Mouse (Mus musculus): ENCODE results near the gene Arhgef3. TPM values are rescaled to one million over a fixed set of nuclear protein-coding genes. Genes with fewer than 3 reads are reported as not detected.

Gene Arhgef3
- total RNA-seq, 2 experiments from 2014 or later, result 36.5 to 37.3 TPM

GRCm38 (mm10) chr14:27411492-27411891, 296.8 kb downstream of the Arhgef3 start:
- DNase-seq, result no peak

GRCm38 (mm10) chr14:27412699-27413098, 298.0 kb downstream of the Arhgef3 start:
- no peak for DNase-seq

DNA sequence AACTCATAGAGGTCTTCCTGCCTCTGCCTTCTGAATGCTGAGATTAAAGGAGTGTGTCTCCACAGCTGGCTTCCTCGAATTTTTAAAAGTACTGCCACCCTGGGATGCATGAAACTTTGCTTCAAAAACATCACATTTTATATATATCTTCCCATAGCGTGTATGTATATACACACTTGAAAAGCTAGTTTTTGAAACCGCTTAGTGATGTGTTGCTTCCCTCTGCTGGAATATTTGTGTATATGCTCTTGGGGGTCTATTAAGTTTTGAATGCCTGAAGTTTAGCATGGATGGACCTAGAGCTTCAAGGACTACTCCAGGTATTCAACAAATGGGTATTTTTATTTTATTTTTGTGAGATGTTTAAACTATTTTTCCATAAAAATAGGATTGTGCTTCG, 299.3 kb downstream of the Arhgef3 start:
- DNase-seq, result no peak

- no peak for DNase-seq
Measured at GRCm38 (mm10) chr14:27420816-27421215, 306.1 kb downstream of the Arhgef3 start.

DNA sequence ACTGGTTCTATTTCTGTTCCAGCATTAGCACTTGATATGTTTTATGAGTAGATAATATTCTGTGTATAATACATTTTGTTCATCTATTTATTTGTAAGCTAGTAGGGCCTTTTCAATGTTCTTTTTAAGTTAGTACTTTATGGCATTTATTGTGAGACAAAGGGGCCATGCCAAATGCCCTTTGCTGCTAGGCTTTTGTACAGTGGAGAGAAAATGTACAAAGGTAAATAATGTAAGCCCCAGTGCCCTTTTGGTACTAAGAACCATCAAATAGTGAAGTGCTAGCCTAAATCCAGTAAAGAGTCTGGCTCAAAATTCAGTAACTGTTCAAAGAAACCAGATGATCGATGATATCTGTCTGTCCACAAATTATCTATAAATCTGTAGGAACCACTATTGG, 307.6 kb downstream of the Arhgef3 start:
- DNase-seq, result no peak

DNA sequence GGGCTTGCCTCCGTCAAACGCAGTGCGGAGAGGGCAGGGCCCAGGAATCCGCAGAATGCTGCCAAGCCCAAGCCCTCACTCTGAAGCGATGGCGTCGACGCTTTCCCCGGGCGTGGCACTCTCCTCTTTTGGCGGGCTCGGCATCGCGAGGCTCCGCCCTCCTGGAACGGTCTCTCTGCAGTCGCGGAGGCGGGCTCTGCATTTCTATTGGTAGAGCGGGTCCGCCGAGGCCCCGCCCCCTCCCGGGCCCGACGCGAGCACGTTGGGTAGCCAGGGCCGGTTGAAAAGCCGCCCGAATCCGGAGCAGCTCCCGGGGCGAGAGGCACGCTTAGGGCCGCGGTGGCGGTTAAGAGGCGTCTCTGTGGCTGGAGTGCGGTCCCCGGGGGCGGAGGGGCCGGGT, 313.9 kb downstream of the Arhgef3 start, which contains the start of gene Fam208a:
Fam208a (plus strand) TSS at position 262 of the 400 bp plus-strand sequence.
- DNase-seq, result peak; percentile 94

DNA sequence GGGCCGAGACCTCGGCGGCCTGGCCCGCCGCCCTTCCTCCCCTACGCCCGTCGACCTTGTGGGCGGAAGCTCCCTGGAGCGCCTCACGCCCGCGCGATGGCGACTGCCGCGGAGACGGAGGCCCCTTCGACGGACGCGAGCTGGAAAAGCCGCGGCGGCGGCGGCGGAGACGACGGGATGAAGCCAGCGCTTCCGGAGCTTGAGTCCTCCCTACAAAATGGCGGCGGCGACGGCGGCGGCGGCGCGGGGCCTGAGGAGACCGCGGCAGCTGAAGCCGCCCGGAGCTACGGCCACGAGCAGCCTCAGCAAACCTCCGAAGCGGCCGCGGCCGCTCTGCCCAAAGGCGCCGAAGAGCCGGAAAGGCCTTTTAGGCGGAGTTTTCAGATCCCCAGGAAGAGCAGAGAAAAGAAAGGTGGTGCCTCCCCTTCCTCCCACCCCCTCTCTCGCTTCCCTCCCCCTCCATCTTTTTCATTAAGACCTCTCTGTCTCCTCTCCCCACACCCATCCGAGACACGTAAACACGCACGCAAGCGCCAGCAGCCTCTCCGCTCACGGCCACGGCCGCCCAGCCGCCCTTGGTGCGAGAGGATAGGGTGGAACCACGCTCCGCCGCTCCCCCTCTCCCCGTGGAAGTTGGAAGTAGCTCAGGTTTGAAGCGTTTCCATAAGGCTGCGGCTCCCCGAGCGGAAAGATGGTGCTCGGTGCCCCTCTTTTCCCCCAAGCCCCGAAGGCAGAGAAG, 314.4 kb downstream of the Arhgef3 start:
- DNase-seq, result peak; percentile 88

DNA sequence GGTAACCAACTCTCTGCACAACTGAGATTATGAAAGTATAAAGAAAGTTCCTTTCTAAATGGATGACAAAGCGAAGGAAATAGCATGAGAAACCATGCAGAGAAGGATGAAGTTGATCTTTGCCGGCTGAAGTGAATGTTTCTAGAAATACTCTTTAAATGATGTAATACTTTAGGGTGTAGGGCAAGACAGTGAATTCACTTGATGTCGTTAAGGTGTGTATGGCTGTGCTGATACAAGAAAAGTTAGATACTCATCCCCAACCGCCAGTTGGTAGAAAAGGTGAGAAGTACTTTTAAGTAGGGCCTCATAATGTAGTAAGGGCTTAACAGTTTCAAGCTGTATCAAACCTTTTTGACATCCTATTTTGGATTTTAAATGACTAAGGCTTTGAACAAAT, 315.6 kb downstream of the Arhgef3 start:
- no peak for DNase-seq

DNA sequence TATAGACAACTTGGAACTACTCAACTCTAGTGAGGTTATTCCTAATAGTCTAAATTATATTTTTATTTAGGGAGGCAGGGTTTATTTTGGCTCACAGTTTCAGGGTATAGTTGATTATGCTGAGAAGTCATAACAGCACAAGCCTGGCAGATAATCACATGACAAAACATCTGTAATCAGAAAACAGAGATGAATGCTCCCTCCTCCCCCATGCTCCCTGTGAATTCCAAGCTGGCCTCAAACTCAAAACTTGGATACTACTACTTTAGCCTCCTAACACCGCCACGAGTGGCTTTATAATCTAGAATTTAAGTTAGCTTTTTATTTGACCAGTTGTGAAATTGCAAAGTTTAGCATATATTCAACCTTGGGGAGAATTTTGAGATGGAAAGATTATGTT, 317.4 kb downstream of the Arhgef3 start:
- no peak for DNase-seq

GRCm38 (mm10) chr14:27436116-27436515, 321.4 kb downstream of the Arhgef3 start:
- DNase-seq, result no peak

DNA sequence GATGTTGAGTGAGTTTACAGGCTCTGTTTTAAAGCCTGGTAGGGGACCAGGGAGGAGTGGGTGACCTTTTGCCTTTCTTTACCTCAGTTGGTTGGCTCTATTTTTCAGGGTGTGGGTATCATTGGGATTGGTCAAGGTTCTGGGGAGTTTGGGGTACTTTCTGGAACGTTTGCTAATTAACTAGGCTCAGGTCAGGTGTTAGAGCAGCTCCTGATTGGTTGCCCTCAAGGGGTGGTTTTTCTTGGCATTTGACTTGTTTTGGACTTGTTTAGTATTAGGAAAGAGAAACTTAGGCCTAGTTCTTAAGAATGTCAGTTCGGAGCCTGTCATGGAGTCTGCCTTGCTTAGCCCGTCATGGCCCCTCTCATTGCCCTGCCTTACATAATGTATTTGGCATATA, 322.1 kb downstream of the Arhgef3 start:
- DNase-seq, result no peak

DNA sequence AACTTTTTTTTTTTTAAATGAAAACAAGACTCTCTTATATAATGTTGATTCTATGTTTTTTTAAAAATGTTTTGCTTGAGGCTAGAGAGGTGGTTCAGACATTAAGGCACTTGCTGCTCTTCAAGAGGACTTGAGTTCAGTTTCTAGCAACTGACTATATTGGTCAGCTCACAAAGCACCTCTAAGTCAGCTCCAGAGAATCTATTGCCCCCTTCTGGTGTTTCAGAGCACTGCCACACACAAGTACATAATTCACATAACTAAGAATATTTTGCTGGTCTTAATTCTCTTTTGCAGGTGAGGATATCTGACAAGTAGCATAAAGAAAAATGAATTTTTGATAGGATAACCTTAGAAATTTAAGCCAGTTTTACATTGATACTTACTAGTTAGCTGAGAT, 326.2 kb downstream of the Arhgef3 start:
- no peak for DNase-seq

DNA sequence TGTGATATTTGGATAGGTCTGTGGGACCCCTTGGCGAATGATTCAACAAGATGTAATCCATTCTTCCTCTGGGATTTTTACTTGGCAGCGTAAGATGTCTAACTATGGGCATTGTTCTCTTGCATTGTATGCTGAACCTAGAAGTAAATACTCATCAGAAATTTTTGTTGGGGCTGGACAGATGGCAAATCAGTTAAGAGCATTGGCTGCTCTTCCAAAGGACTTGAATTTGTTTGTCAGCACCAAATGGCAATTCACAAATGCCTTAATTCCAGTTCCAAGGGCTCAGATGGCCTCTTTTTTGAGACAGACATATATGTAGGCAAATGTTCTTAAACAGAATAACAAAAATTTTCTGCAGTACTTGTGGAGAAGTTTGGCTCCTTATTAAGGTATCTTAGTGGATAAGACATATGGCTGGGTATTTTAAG, 330.2 kb downstream of the Arhgef3 start:
- no peak for DNase-seq

GRCm38 (mm10) chr14:27446963-27447362, 332.3 kb downstream of the Arhgef3 start:
- DNase-seq, result no peak

Small RNAs within 50 kb of the gene (microRNA-seq; reads per million reads assigned to microRNA genes)
- gene Gm23633, result not detected

Other genes with a start within 250 kb of the Arhgef3 start
- 1 to 10 TPM in 1 of 2 experiments, under 1 TPM in 1; 0.45 to 4.8 TPM for gene Asb14, start 220.3 kb upstream of the Arhgef3 start, total RNA-seq (2021)
- 10 to 100 TPM; 25.8 to 32.7 TPM for gene Appl1, start 143.7 kb upstream of the Arhgef3 start, total RNA-seq (2021)
- under 1 TPM in 1 of 2 experiments, not detected in 1; 0.36 TPM for gene Hesx1, start 120.5 kb upstream of the Arhgef3 start, total RNA-seq (2021)
- 1 to 10 TPM; 3.9 to 4.7 TPM for gene Il17rd, start 76.0 kb upstream of the Arhgef3 start, total RNA-seq (2021)

Data from adrenal gland, postnatal 10 days (tissue).